Mouse (Mus musculus): Measurements from ENCODE around the gene Cfap126. TPM values are rescaled to one million over a fixed set of nuclear protein-coding genes. Genes with fewer than 3 reads are reported as not detected.
A peak's percentile ranks its signal among the peaks of the same experiment; 100 is the strongest.
"Not testable (repeated sequence)": the region's sequence is repeated elsewhere in the genome, so short reads cannot be mapped to it uniquely, and the experiment has no call there.

The Cfap126 gene
- polyA plus RNA-seq (2012; rRNA removed): 2.7 and 2.8 TPM in 2 replicates

- H3K36me3 ChIP-seq (ENCODE audit: control insufficient read depth, insufficient read depth, low read length): no peaks in the 10 kb centered on the region
- H3K27me3 ChIP-seq (ENCODE audit: control insufficient read depth, insufficient read depth, low read length): no peaks in the 10 kb centered on the region
- H3K4me3 ChIP-seq (ENCODE audit: control insufficient read depth, insufficient read depth, low read length): peak within 1 kb of the TSS; percentile 49
- no peak within 1 kb of the TSS for H3K27ac ChIP-seq (ENCODE audit: control insufficient read depth, insufficient read depth, low read length)
- WGBS: 2% methylated on average over 24 of the region's 24 CpGs
- DNase-seq: peak; percentile 25
- TF ChIP-seq CTCF (IDR thresholded peaks at IDR 0.05; ENCODE audit: borderline replicate concordance, control insufficient read depth, extremely low read depth, insufficient read depth, low read length, poor library complexity) (no peak), POLR2A (IDR thresholded peaks at IDR 0.05; ENCODE audit: control insufficient read depth, extremely low read depth, insufficient read depth, low read length, poor library complexity) (no peak)
- peaks cover 8% of the 10 kb centered on the region for H3K4me1 ChIP-seq (replicated peaks; ENCODE audit: control insufficient read depth, insufficient read depth, low read length)
Observed at GRCm38 (mm10) chr1:171113873-171114299, at the start of gene Cfap126. Cfap126 (plus strand) TSS chr1:171113918.

GRCm38 (mm10) chr1:171064491-171065242 is 49.1 kb upstream of the Cfap126 start, which contains the start of gene Fcgr3:
Fcgr3 (minus strand) TSS chr1:171064935.
- H3K27ac ChIP-seq (ENCODE audit: control insufficient read depth, insufficient read depth, low read length); H3K27me3 ChIP-seq (ENCODE audit: control insufficient read depth, insufficient read depth, low read length); H3K4me1 ChIP-seq (replicated peaks; ENCODE audit: control insufficient read depth, insufficient read depth, low read length); H3K36me3 ChIP-seq (ENCODE audit: control insufficient read depth, insufficient read depth, low read length): not testable (repeated sequence)
- H3K4me3 ChIP-seq (ENCODE audit: control insufficient read depth, insufficient read depth, low read length): peak within 1 kb of the TSS; percentile 15
- 5% methylated on average over 47 of the region's 75 CpGs for WGBS
- peak; percentile 62 for DNase-seq

- not testable (repeated sequence) for H3K36me3 ChIP-seq (ENCODE audit: control insufficient read depth, insufficient read depth, low read length); H3K27me3 ChIP-seq (ENCODE audit: control insufficient read depth, insufficient read depth, low read length); H3K4me1 ChIP-seq (replicated peaks; ENCODE audit: control insufficient read depth, insufficient read depth, low read length); H3K4me3 ChIP-seq (ENCODE audit: control insufficient read depth, insufficient read depth, low read length); H3K27ac ChIP-seq (ENCODE audit: control insufficient read depth, insufficient read depth, low read length)
- DNase-seq: peak; percentile 26
- WGBS: 9% methylated on average over 27 of the region's 35 CpGs
Observed at GRCm38 (mm10) chr1:171065243-171065587, 48.5 kb upstream of the Cfap126 start.

GRCm38 (mm10) chr1:171065768-171066167 is 48.0 kb upstream of the Cfap126 start:
- H3K4me1 ChIP-seq (replicated peaks; ENCODE audit: control insufficient read depth, insufficient read depth, low read length); H3K4me3 ChIP-seq (ENCODE audit: control insufficient read depth, insufficient read depth, low read length); H3K27ac ChIP-seq (ENCODE audit: control insufficient read depth, insufficient read depth, low read length); H3K27me3 ChIP-seq (ENCODE audit: control insufficient read depth, insufficient read depth, low read length); H3K36me3 ChIP-seq (ENCODE audit: control insufficient read depth, insufficient read depth, low read length): not testable (repeated sequence)
- peak; percentile 18 for DNase-seq
- WGBS: 13% methylated on average over 32 of the region's 45 CpGs

GRCm38 (mm10) chr1:171066583-171066982 is 47.1 kb upstream of the Cfap126 start:
- H3K27me3 ChIP-seq (ENCODE audit: control insufficient read depth, insufficient read depth, low read length); H3K27ac ChIP-seq (ENCODE audit: control insufficient read depth, insufficient read depth, low read length); H3K4me3 ChIP-seq (ENCODE audit: control insufficient read depth, insufficient read depth, low read length); DNase-seq; H3K36me3 ChIP-seq (ENCODE audit: control insufficient read depth, insufficient read depth, low read length); H3K4me1 ChIP-seq (replicated peaks; ENCODE audit: control insufficient read depth, insufficient read depth, low read length): not testable (repeated sequence)
- 40% methylated on average over 5 of the region's 10 CpGs for WGBS

- not testable (repeated sequence) for H3K4me1 ChIP-seq (replicated peaks; ENCODE audit: control insufficient read depth, insufficient read depth, low read length); H3K4me3 ChIP-seq (ENCODE audit: control insufficient read depth, insufficient read depth, low read length); DNase-seq; H3K27me3 ChIP-seq (ENCODE audit: control insufficient read depth, insufficient read depth, low read length); H3K36me3 ChIP-seq (ENCODE audit: control insufficient read depth, insufficient read depth, low read length); H3K27ac ChIP-seq (ENCODE audit: control insufficient read depth, insufficient read depth, low read length)
- 47% methylated on average over 5 of the region's 5 CpGs for WGBS
Observed at GRCm38 (mm10) chr1:171067928-171068327, 45.8 kb upstream of the Cfap126 start.

GRCm38 (mm10) chr1:171069508-171069907 is 44.2 kb upstream of the Cfap126 start:
- H3K4me1 ChIP-seq (replicated peaks; ENCODE audit: control insufficient read depth, insufficient read depth, low read length); H3K27ac ChIP-seq (ENCODE audit: control insufficient read depth, insufficient read depth, low read length); H3K36me3 ChIP-seq (ENCODE audit: control insufficient read depth, insufficient read depth, low read length); DNase-seq; H3K4me3 ChIP-seq (ENCODE audit: control insufficient read depth, insufficient read depth, low read length): not testable (repeated sequence)
- H3K27me3 ChIP-seq (ENCODE audit: control insufficient read depth, insufficient read depth, low read length): peaks cover 10% of the 10 kb centered on the region
- WGBS: 64% methylated on average over 3 of the region's 3 CpGs

GRCm38 (mm10) chr1:171070879-171071278 is 42.8 kb upstream of the Cfap126 start:
- not testable (repeated sequence) for H3K4me1 ChIP-seq (replicated peaks; ENCODE audit: control insufficient read depth, insufficient read depth, low read length); H3K36me3 ChIP-seq (ENCODE audit: control insufficient read depth, insufficient read depth, low read length); DNase-seq; H3K27me3 ChIP-seq (ENCODE audit: control insufficient read depth, insufficient read depth, low read length); H3K27ac ChIP-seq (ENCODE audit: control insufficient read depth, insufficient read depth, low read length); H3K4me3 ChIP-seq (ENCODE audit: control insufficient read depth, insufficient read depth, low read length)
- WGBS: 27% methylated on average over 16 of the region's 16 CpGs

GRCm38 (mm10) chr1:171071726-171072125 is 42.0 kb upstream of the Cfap126 start:
- WGBS: no CpG with 5 or more reads among the region's 35 CpGs
- H3K27ac ChIP-seq (ENCODE audit: control insufficient read depth, insufficient read depth, low read length); H3K4me1 ChIP-seq (replicated peaks; ENCODE audit: control insufficient read depth, insufficient read depth, low read length); H3K27me3 ChIP-seq (ENCODE audit: control insufficient read depth, insufficient read depth, low read length); H3K36me3 ChIP-seq (ENCODE audit: control insufficient read depth, insufficient read depth, low read length); H3K4me3 ChIP-seq (ENCODE audit: control insufficient read depth, insufficient read depth, low read length); DNase-seq: not testable (repeated sequence)

- WGBS: no CpG with 5 or more reads among the region's 45 CpGs
- not testable (repeated sequence) for H3K4me1 ChIP-seq (replicated peaks; ENCODE audit: control insufficient read depth, insufficient read depth, low read length); H3K27me3 ChIP-seq (ENCODE audit: control insufficient read depth, insufficient read depth, low read length); H3K36me3 ChIP-seq (ENCODE audit: control insufficient read depth, insufficient read depth, low read length); DNase-seq; H3K4me3 ChIP-seq (ENCODE audit: control insufficient read depth, insufficient read depth, low read length); H3K27ac ChIP-seq (ENCODE audit: control insufficient read depth, insufficient read depth, low read length)
Observed at GRCm38 (mm10) chr1:171072217-171072616, 41.5 kb upstream of the Cfap126 start.

- DNase-seq; H3K4me1 ChIP-seq (replicated peaks; ENCODE audit: control insufficient read depth, insufficient read depth, low read length); H3K36me3 ChIP-seq (ENCODE audit: control insufficient read depth, insufficient read depth, low read length); H3K27ac ChIP-seq (ENCODE audit: control insufficient read depth, insufficient read depth, low read length); H3K27me3 ChIP-seq (ENCODE audit: control insufficient read depth, insufficient read depth, low read length); H3K4me3 ChIP-seq (ENCODE audit: control insufficient read depth, insufficient read depth, low read length): not testable (repeated sequence)
- 39% methylated on average over 6 of the region's 10 CpGs for WGBS
Observed at GRCm38 (mm10) chr1:171074283-171074682, 39.4 kb upstream of the Cfap126 start.
